Mouse (Mus musculus): ENCODE data around the gene Snu13.

DNA sequence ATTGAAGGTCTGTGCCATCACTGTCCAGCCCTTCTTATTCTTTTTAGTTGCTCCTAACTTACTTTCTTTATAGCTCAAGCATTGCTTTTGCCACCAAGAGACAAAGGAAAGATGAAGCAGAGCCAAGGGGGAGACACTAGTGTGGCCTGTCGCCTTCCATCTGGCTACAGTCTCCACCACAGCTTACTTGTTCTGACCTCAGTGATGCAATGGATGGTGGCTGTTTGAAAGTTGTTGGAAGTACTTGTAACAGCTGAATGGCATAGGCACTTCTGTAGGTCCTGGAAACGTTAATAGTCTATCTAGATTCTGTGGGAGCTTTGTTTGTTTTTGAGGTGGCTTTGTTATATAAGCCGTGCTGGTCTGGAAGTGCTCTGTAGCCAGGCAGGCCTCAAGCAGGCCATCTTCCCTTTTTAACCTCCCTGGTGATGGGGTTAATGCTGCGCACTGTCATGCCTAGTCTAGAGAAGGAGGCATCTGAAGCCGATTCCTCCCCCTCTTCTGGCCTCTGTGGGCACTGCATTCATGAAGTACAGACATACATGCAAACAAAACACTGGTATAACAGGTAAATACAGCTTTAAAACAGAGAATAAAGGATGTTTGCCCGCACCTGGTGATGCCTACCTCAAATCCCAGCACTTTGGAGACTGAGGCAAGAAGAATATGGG, 23.3 kb downstream of the Snu13 start:
- TF ChIP-seq POLR2A (IDR thresholded peaks at IDR 0.05; ENCODE audit: borderline replicate concordance, extremely low read depth, insufficient read depth, insufficient read length, poor library complexity, severe bottlenecking) = no peak
- no peak for TF ChIP-seq CTCF (IDR thresholded peaks at IDR 0.05; ENCODE audit: borderline replicate concordance, extremely low read depth, insufficient read depth, insufficient read length)
